Mouse (Mus musculus): ENCODE measurements around the gene Slc30a7. TPM values are rescaled to one million over a fixed set of nuclear protein-coding genes. Genes with fewer than 3 reads are reported as not detected.
A peak's percentile ranks its signal among the peaks of the same experiment; 100 is the strongest.
"Not testable (repeated sequence)": the region's sequence is repeated elsewhere in the genome, so short reads cannot be mapped to it uniquely, and the experiment has no call there.

Gene Slc30a7
- total RNA-seq, 2 experiments from 2014 or later, result 2.4 to 2.9 TPM

DNA sequence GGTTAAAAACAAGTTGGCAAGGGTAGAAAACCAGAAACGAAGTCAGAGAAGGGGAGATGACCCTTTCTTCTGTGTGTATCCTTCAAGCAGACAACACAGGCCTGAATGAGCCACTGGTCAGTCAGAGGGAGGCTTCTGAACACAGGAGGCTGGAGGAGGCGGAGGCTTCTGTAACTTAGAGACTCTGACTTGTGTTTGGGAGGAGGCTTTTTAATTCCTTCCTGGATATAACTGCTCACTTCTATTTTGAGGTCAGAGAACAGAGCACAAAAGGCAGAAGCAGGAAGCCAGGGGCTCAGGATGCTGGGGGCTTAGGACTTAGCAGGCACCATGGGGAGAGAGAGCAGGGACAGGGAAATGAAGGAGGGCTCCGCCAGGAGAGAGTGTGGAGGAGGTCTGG lies 56.0 kb downstream of the Slc30a7 start:
- no peak for ATAC-seq (replicated peaks; ENCODE audit: low FRiP score, poor library complexity, severe bottlenecking)

DNA sequence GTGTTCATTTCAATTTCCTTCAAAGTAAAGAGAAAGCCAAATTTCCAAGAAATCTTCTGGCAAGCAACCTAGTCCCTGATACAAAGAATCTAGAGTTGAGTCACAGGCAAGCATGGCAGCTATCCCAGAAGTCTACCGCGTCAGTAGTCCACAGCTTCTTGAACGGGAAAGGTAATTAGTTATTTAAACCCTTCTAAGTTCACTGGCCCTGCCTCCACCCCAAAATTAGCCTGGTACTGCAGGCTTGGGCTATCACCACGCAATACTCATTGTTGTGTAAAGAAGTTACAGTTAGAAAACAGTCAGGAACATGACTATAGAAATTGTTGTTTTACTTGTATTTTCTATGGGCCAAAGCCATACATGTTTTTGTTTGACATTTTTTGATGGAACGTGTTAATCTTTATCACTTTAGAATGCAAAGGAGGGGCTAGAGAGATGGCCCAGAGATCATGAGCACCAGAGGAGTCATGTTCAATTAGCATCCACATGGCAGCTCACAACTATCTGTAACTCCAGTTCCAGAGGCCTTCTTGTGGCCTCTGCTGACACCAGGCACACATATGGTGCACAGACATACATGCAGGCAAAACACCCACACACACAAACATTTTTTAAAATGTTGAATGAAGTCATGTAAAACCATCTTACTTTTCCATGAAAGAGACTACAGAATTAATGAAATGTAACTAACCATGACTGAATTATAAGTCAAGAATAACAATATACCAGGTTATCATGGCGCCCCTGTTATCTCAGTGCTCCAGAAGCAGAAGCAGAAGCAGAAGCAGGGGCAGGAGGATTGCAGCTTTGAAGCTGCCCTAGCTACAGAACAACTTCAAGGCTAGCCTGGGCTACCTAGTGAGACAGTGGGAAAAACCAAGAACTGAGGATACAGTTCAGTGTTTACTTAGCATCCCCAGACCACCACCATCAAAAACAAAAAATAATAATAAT lies 57.0 kb downstream of the Slc30a7 start:
- no peak for ATAC-seq (replicated peaks; ENCODE audit: low FRiP score, poor library complexity, severe bottlenecking)

DNA sequence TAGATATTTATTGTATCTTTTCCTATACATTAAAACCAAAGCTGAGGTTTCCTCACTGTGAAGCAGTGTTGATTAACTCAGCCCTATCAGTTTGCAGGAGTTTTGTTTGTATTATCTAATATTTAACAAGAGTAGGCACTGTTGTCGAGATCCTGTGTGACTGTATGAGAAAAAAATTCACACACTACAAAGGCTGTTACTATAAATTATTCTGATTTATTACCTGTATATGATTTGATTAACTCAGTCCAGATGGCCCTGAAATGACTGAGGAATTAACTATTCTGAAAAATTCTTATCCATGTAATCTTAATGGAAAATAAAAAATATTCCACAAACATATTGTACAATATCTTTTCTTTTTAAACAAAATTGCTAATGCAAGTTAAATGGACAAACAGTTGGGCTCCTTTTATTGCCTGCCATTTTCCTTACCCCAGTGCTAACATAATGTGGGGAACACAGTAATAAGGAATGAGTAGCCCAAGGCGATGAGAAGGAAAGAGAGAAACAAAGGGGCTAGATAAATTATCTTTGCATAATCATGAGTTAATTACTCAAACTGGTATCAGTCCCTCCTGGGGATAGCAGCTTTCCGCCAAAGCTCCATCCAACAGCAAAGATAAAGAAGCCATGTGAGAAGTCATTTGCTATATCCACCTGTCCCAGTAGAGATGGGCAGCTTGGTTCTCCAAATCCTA lies 57.8 kb downstream of the Slc30a7 start:
- no peak for ATAC-seq (replicated peaks; ENCODE audit: low FRiP score, poor library complexity, severe bottlenecking)

DNA sequence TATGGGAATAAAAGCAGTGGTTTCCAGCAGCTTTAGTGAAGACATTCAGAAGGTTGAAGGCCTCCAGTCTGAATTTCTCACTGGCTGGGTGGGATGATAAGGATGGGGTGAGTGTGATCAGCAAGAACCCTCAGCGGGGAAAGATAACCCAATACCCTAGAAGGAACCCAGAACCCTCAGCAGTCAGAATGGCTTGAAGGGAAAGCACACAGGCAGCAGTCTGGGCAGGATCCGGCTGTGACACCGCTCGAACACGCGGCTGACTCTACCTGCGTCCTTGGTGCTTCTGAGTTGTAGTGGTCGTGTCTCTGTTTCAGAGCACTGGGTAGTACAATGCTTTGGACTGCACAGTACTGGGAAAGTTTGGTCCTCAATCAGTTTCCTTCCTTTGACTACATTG lies 60.9 kb downstream of the Slc30a7 start:
- ATAC-seq (replicated peaks; ENCODE audit: low FRiP score, poor library complexity, severe bottlenecking), result no peak

DNA sequence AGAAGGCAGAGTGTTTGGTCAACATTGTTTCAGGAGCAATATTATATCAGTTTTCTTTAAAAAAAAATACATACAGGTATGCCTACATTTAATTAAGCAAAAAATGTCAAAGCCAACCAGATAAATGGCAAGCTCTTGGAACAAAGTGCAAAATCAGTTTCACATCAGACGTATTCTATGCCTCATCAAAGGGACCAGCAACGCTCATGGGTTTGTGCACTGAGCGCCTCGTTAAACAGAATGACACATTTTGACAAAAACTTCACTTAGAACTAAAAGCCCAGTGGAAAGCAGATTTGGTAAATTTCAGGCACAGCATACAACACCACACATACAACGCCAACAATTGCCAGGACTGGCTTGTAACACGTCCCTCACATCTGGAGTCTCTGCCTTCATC lies 62.8 kb downstream of the Slc30a7 start:
- ATAC-seq (replicated peaks; ENCODE audit: low FRiP score, poor library complexity, severe bottlenecking), result no peak

DNA sequence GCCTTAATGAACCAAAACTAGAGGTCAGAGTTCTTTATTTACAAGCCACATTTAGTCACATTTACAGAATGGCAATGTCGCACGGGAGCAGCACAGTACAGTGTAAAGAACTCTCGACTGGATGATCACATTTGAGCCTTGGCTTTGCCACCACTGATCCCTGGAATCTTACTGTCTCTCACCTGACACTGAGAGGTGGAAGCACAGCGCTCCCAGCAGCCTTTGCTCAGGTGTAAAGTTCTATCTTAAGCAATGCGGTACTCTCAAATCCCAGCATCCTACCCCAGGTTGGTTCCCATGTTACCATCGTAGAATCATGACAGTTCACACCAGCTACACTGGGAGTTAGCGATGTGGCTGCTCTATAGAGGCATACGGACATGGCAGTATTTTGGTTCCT lies 65.7 kb downstream of the Slc30a7 start:
- no peak for ATAC-seq (replicated peaks; ENCODE audit: low FRiP score, poor library complexity, severe bottlenecking)

DNA sequence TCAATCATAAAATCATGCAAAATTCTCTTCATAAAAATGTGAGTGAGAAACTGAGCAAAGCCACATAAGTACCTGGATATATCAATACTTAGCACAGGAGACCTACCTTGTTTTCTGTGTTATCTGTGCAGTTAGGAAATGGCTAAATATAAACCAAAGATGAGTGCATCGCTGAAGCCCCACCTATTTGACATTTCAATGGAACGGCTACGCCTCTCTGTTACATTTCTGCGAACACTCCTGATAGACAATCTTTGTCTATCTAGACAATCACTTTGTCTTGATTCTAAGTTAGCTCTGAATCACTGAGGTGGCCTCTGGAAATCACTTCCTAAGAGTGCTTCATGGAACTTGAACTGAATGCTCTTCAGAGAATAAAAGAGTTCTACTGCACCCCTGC lies 66.7 kb downstream of the Slc30a7 start:
- ATAC-seq (replicated peaks; ENCODE audit: low FRiP score, poor library complexity, severe bottlenecking), result no peak

DNA sequence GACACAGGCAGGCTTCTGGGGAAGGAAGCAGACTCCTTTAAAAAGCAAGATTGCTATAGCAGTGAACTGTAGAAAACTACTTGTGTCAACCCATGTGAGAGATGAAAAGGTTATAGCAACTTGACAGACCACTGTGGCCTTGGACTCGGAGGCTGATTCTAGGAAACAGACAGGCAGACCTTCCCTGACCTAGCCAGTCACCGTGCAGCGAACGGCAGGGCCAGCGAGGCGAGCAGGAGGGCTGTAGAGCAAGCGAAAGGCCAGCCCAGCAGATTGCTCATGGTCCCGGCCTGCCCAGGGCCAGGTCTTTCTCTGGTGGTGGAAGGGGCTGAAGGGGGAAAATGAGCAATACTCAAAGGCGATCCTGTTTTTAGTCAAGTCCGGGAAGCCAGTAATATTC lies 69.4 kb downstream of the Slc30a7 start:
- ATAC-seq (replicated peaks; ENCODE audit: low FRiP score, poor library complexity, severe bottlenecking), result no peak

DNA sequence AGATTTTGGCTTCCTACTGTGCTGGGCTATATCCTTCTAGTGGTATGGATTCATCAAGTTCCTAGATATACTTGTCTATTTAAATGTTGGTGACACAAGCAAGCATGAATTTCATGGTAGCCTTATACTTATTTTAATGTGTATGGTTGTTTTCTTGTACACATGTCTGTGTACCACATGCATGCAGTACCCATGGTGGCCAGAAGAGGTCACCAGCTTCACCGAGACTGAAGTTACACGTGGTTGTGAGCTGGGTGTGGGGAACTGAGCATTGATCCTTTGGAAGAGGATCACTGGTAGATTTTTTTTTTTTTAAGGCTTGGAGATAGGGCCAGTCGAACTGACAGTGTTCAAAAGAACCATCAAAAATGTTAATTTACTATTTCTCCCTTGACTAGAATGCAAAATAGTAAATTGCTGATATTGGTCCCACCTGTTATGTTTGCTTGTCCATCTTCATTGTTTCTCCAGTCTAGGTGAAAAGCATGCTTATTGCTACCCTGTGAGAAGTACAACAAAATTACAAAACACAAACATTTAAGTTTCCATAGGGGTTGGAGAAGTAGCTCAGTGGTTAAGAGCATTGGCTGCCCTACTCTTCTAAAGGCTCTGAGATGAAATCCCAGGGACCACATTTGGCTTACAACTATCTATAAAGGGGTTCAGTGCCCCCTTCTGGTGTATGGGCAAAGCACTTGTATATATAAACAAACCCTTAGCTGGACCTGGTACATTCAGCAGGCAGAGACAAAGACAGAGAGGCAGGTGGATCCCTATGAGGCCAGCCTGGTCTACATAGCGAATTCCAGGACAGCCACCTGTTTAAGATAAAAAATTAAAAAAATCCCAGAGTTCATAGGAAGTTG lies 70.2 kb downstream of the Slc30a7 start:
- ATAC-seq (replicated peaks; ENCODE audit: low FRiP score, poor library complexity, severe bottlenecking), result peak; percentile 71

DNA sequence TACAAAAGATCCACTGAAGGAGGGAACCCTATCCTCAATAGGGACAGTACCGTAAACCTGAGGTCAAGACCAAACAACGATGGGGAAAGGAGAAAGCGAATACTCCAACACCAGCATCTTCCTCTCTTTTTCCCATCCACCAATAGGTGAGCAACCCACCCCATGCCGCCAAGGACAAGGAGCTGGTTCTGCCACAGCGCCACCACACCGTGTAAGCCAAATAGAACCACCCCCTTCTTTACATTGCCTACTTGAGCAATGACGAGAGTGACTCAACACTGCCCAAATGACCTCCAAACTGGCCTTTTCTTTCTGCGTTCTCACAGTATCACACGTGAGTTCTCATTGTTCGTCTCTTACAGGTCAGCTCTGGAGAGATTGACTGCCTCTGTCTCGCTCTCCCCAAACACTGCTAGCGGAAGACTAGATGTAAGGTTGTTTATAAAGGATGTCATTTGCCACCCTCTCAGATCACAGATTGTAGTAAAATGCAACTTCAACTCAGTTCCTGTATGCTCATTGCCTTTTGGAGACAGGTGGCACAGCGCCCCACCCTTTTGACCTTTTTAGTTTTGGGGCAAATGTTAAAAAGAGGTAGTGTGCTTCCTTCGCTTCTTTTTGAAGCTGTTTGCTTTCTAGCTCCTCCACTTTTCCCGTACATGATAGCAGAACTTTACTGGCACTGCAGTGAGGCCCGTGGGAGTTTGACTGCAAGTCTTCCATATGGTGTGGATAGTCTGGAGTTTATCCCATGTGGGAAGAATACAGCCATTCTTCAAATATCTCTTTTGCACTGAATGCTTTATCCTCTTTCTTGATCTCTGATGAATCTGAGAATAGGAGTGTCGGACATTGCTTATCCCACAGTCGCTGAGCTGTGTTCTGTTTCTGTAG lies 73.7 kb downstream of the Slc30a7 start:
- ATAC-seq (replicated peaks; ENCODE audit: low FRiP score, poor library complexity, severe bottlenecking), result no peak

DNA sequence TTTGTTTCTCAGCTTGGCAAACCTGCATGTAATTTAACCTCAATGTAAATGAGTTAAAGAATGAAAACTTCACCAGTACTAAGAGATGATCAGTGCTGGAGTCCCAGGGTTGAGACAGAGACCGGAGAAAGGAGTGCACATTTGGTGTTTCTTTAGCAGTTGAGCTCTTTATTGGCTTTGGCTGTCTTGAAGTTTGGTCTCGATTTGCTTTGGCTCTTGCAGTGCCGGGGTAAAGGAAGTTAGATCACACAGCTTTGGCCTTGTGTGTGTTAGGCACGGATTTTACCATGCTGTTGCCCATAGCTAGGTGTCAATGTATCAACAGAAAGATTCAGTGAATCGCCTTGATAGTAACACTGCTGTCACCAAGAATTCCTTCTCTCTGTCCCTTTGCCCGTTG lies 75.5 kb downstream of the Slc30a7 start:
- no peak for ATAC-seq (replicated peaks; ENCODE audit: low FRiP score, poor library complexity, severe bottlenecking)

DNA sequence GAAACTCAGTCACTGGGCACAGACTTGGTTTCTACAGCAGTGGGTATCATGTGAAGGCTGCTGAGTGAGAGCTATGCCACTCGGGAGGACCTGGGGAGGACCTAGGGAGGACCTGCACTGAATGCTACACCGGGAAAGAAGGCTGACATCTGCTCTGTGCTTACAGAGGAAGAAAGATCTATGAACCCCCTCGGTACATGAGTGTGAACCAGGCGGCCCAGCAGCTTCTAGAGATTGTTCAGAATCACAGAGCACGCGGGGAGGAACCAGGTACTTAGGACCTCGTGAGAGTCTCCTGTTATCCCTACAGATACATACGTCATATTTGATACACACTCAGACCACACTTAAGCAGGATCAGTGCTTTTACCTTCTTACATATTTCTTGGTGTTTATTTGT lies 80.7 kb downstream of the Slc30a7 start:
- ATAC-seq (replicated peaks; ENCODE audit: low FRiP score, poor library complexity, severe bottlenecking), result no peak

DNA sequence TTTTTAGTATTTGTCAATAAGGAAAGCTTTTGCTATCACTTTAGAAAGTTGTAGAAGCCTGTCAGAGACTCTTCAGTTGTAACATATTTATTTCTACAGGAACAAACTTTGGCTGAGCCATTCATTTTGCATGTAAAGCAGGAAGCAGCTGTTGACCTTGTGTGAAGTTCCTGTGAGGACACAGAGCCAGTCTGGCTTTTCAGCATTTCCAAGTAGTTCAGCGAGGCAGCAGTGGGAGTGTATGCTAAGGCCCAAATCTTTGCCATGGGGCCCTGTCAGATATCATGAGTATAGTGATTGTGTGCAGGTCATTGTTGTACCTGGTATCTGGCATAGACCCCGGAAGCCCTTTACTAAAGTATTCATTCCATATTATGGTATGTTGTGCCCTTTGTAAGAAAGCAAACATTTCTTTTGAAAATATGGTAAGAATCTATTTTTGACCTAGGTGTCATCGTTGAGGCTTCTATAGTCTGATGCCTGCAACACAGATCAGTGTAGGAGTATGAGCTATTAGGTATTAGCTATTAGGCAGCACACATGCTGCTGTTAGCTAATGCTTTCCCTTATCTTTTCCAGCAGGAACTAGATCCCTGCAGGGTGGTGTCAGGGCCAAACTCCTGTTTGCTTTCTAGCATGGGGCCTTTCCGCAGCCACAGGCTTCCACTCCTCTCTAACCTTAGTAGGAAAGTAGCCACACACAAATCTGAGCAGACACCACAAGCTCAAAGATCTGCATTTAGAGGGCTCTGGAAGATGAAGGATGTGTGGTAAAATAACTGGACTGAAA lies 82.6 kb downstream of the Slc30a7 start:
- ATAC-seq (replicated peaks; ENCODE audit: low FRiP score, poor library complexity, severe bottlenecking), result no peak

DNA sequence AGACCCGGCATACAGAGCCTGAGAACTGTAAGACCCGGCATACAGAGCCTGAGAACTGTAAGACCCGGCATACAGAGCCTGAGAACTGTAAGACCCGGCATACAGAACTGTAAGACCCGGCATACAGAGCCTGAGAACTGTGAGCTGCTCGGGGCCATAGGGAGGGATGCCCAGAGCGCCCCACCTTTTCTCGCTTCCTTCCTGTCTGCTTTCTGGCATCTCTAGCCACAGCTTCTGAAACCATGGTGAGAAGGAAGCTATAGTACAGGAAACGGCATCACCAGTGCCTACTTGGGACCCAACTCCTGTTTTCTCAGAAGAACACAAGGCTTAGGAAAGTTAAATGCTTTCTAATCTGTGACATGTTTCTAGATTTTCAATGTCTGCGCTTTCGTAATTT lies 99.8 kb downstream of the Slc30a7 start:
- ATAC-seq (replicated peaks; ENCODE audit: low FRiP score, poor library complexity, severe bottlenecking), result not testable (repeated sequence)

DNA sequence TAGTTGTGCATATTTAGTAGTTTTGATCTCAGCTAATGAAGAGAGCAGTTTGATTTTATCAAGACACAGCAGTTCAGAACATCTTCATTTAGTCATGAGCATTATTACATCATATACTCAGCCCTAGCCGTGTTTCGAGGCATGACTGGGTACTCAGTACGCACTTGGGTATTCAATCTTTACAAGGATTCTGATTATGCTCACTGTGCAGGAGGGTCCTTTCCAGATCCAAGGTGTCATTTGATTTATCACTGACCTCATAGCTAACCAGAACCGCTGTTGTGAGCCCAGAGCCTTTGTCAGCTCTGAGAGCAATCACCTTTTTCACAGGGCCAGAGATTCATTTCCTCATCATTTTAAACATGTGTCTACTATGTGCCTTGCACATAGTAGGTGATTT lies 101.6 kb downstream of the Slc30a7 start:
- ATAC-seq (replicated peaks; ENCODE audit: low FRiP score, poor library complexity, severe bottlenecking), result no peak

DNA sequence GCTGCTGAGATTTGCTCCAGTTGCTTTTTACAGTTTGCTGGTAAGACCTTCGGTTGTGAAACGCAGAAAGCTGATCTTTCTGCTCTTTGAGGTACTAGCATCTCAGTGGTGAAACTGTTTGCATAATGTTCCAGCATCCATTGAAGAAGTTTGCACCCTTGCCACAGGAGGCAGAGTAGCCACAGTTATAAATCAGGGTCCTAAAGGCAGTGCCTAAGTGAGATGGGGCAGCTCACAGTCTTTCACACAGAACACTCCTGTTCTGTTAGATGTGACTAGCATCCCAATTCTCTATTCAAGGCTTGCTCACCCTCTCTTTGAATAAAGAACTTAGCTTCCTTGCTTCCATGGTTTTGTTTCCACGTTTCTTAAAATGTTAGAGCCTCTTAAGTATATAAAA lies 102.1 kb downstream of the Slc30a7 start:
- no peak for ATAC-seq (replicated peaks; ENCODE audit: low FRiP score, poor library complexity, severe bottlenecking)

DNA sequence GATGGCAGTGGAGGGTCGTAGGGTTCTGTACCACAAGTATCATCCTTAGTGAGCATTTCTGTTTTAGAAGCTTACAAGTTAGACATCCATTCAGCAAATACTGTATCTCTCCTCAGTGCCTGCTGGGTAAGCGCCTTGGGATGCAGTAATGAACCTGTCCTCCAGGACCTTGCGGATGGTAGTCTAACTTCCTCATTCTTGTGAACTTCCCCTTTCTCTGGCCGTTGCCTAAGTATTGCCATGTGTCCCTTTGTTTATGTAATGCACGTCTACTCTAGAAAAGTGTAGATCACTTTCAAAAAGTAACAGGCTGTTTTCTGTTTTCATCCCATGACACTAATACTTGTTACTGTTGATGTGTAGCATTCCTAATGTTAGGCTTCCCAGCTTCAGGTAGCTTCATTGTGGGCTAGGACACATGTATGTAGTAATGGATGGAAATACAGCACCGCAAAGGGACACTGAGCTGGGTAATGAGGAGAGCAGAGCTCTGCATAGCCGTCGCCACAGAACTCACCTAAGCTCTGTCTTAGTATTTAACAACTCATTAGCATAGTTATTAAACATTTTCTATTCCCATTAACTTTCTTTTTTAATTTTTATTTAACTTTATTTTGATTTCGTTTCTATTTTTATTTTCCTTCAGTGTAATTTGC lies 104.8 kb downstream of the Slc30a7 start:
- ATAC-seq (replicated peaks; ENCODE audit: low FRiP score, poor library complexity, severe bottlenecking), result no peak

DNA sequence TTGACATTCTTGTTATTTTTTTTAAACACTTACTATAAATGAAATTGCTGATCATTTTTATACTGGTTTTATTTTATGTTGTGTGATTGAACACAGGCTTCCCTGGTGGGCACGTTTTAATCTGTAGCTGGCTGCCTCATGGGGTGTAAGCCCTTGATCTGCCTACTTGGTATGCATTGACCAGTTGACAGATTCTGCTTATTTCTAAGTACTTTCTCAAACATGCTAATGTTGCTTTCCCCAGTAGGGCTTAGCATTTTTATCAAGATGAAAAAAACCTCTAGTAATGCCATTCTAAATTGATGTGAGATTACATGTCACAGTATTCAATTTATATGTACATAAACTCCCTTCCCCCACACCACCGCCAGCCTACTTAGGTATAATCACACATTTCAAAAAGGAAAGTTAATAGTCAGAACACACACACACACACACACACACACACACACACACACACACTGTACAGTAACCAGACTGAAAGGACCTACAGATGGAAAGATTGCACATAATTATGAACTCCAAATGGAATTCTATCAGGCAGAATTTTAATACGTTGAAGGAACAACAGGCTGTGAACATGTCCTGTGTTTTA lies 108.8 kb downstream of the Slc30a7 start:
- ATAC-seq (replicated peaks; ENCODE audit: low FRiP score, poor library complexity, severe bottlenecking), result no peak

Data from erythroid progenitor cell, adult 5-6 weeks (primary cell).